Mouse (Mus musculus) liver, embryonic 14.5 days (tissue): ENCODE measurements around the gene Slc26a1.

Experiments
- CTCF ChIP-seq: IDR thresholded peaks from 2 replicates; pipeline ENCODE4 v1.5.1; 2016; ENCODE audit warnings: antibody characterized with exemption, low read depth, control low read depth
- EP300 ChIP-seq: IDR thresholded peaks from 2 replicates; pipeline ENCODE4 v1.6.1; 2016; ENCODE audit warnings: antibody characterized with exemption, low read depth

DNA sequence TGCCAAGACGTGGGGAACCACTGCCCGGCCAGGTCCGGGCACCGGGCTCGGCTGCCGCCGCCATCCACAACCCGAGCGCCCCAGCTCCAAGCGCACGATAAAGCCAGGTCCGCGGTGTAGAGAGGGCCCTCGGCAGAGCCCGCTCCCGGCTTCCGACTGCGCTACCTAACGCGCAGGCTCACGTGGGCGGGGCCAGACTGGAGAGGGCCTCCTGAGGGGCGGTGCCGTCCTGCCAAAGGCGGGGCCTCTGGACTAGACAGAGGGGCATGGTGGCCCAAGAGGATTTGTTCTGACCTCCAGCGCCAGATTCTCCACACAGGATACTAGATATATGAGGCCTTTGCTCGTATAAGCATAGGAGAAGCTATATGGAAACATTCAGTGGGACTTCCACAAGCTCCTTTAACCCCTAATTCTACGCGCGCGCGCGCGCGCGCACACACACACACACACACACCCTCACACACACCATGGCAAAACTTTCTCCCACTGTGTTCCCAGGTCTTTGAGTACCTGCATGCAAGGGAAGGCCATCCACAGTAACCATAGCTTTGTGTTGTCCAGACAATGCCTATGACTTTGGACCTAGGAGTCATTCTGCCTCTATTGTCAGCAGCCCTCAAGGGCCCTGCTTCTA is 14.6 kb downstream of the Slc26a1 start:
- TF ChIP-seq CTCF (no peak), EP300 (no peak)
